Mouse (Mus musculus) thymus, postnatal 14 days (tissue): ENCODE data around the gene Fam92b.

Experiments
- DNase-seq: peaks from one replicate; pipeline ENCODE4 v3.0.0; 2021

Fam92b gene

GRCm38 (mm10) chr8:120146051-120146450, 31.2 kb downstream of the Fam92b start:
- DNase-seq: no peak

- no peak for DNase-seq
These were observed 32.5 kb downstream of the Fam92b start for GRCm38 (mm10) chr8:120144652-120145301.

GRCm38 (mm10) chr8:120143911-120144651, 33.2 kb downstream of the Fam92b start:
- DNase-seq: no peak

- no peak for DNase-seq
These were observed 36.5 kb downstream of the Fam92b start for GRCm38 (mm10) chr8:120140769-120141168.

- no peak for DNase-seq
These were observed 38.3 kb downstream of the Fam92b start for GRCm38 (mm10) chr8:120138958-120139357.

GRCm38 (mm10) chr8:120136618-120137017, 40.6 kb downstream of the Fam92b start:
- DNase-seq: no peak

- DNase-seq: no peak
These were observed 41.6 kb downstream of the Fam92b start for GRCm38 (mm10) chr8:120135687-120136086.

GRCm38 (mm10) chr8:120133169-120133568, 44.1 kb downstream of the Fam92b start:
- DNase-seq: no peak

GRCm38 (mm10) chr8:120131158-120131557, 46.1 kb downstream of the Fam92b start:
- DNase-seq: no peak

- no peak for DNase-seq
These were observed 47.7 kb downstream of the Fam92b start for GRCm38 (mm10) chr8:120129547-120129946.

GRCm38 (mm10) chr8:120126357-120127161, 50.7 kb downstream of the Fam92b start:
- DNase-seq: no peak

- DNase-seq: no peak
These were observed 52.4 kb downstream of the Fam92b start for GRCm38 (mm10) chr8:120124836-120125389.

- DNase-seq: no peak
These were observed 53.0 kb downstream of the Fam92b start for GRCm38 (mm10) chr8:120124261-120124660.

- no peak for DNase-seq
These were observed 56.3 kb downstream of the Fam92b start for GRCm38 (mm10) chr8:120120951-120121350.

- no peak for DNase-seq
These were observed 57.3 kb downstream of the Fam92b start for GRCm38 (mm10) chr8:120119931-120120330.

- no peak for DNase-seq
These were observed 57.8 kb downstream of the Fam92b start for GRCm38 (mm10) chr8:120119429-120119828.

GRCm38 (mm10) chr8:120118847-120119246, 58.4 kb downstream of the Fam92b start:
- DNase-seq: no peak

GRCm38 (mm10) chr8:120118162-120118561, 59.1 kb downstream of the Fam92b start:
- no peak for DNase-seq

- no peak for DNase-seq
These were observed 60.7 kb downstream of the Fam92b start for GRCm38 (mm10) chr8:120116600-120116999.
